Comparison of ENCODE assay signal across 27 mouse cellular contexts in genomic region chr2:148781709-148782108, GRCm38 (mm10). TPM values are rescaled to one million over a fixed set of nuclear protein-coding genes. Genes with fewer than 3 reads are reported as not detected.
DNase-seq lines count a peak whose midpoint lies in the region; ATAC-seq and TF ChIP-seq lines count a peak whose summit lies in the region.
"Had no signal": no experiment of that assay in that cellular context is flagged by ENCODE, and none has a peak within 500 bp of the region (broad histone marks: within the 10 kb centered on the region; RNA-seq: fewer than 3 reads in every experiment).

TSS of gene 8030411F24Rik (plus strand) at chr2:148782009.

- 10% methylated on average over 1 of the region's 1 CpGs for WGBS in midbrain, embryonic 12.5 days
- 14% methylated on average over 1 of the region's 1 CpGs for WGBS in midbrain, embryonic 15.5 days
- 40% methylated on average over 1 of the region's 1 CpGs for WGBS in neural tube, embryonic 15.5 days

- H3K9me3 ChIP-seq in midbrain, embryonic 12.5 days = no peaks in the 10 kb centered on the region
- H3K9me3 ChIP-seq in midbrain, embryonic 15.5 days = no peaks in the 10 kb centered on the region
- no peaks in the 10 kb centered on the region for H3K9me3 ChIP-seq in neural tube, embryonic 15.5 days (replicated peaks)
- H3K9me3 ChIP-seq: embryonic facial prominence, embryonic 13.5 days; embryonic facial prominence, embryonic 15.5 days; forebrain, embryonic 10.5 days; forebrain, embryonic 12.5 days had no signal

- no peak within 1 kb of the TSS for H3K4me2 ChIP-seq in midbrain, embryonic 12.5 days (replicated peaks)
- H3K4me2 ChIP-seq in midbrain, embryonic 15.5 days = no peak within 1 kb of the TSS
- H3K4me2 ChIP-seq in neural tube, embryonic 15.5 days = no peak within 1 kb of the TSS
- H3K4me2 ChIP-seq: embryonic facial prominence, embryonic 13.5 days; embryonic facial prominence, embryonic 15.5 days; forebrain, embryonic 12.5 days had no signal

- TF ChIP-seq POLR2A in testis, adult 2 months (IDR thresholded peaks at IDR 0.05; ENCODE audit: control insufficient read depth, low read depth, low read length) = no peak

- DNase-seq in testis, postnatal 10 days (ENCODE audit: low spot score) = no peak
- peak; percentile 12 for DNase-seq in ZHBTc4 (ENCODE audit: low read depth, low spot score)
- no peak for DNase-seq in urinary bladder, postnatal 36 days (ENCODE audit: low spot score in 2 of 2)
- DNase-seq: adrenal gland, adult 2 months; adrenal gland, postnatal 10 days; adrenal gland, postnatal 25 days; cerebellum, adult 11 months; cerebellum, adult 18-20 months; cerebellum, adult 8-10 months; cerebellum, adult 9-11 months; cerebellum, postnatal 14 days; cerebellum, postnatal 36 days; embryo, embryonic 11 days had no signal

- no peaks in the 10 kb centered on the region for H3K27me3 ChIP-seq in midbrain, embryonic 12.5 days
- H3K27me3 ChIP-seq in midbrain, embryonic 15.5 days (replicated peaks) = no peaks in the 10 kb centered on the region
- H3K27me3 ChIP-seq in testis, adult 2 months (ENCODE audit: control insufficient read depth, insufficient read depth, low read length) = no peaks in the 10 kb centered on the region
- H3K27me3 ChIP-seq in neural tube, embryonic 15.5 days (replicated peaks) = no peaks in the 10 kb centered on the region
- H3K27me3 ChIP-seq: embryonic facial prominence, embryonic 13.5 days; embryonic facial prominence, embryonic 15.5 days; forebrain, embryonic 12.5 days had no signal

- no peak for TF ChIP-seq CTCF in testis, adult 2 months (IDR thresholded peaks at IDR 0.05; ENCODE audit: control insufficient read depth, insufficient read depth, insufficient replicate concordance, low read depth, low read length)

- no peaks in the 10 kb centered on the region for H3K4me1 ChIP-seq in midbrain, embryonic 12.5 days
- H3K4me1 ChIP-seq in midbrain, embryonic 15.5 days = no peaks in the 10 kb centered on the region
- H3K4me1 ChIP-seq in testis, adult 2 months (ENCODE audit: control insufficient read depth, insufficient read depth, low read length) = no peaks in the 10 kb centered on the region
- no peaks in the 10 kb centered on the region for H3K4me1 ChIP-seq in neural tube, embryonic 15.5 days
- H3K4me1 ChIP-seq: embryonic facial prominence, embryonic 13.5 days; embryonic facial prominence, embryonic 15.5 days; forebrain, embryonic 10.5 days; forebrain, embryonic 12.5 days had no signal

- no peaks in the 10 kb centered on the region for H3K36me3 ChIP-seq in midbrain, embryonic 12.5 days
- no peaks in the 10 kb centered on the region for H3K36me3 ChIP-seq in midbrain, embryonic 15.5 days (replicated peaks)
- no peaks in the 10 kb centered on the region for H3K36me3 ChIP-seq in testis, adult 2 months (ENCODE audit: control insufficient read depth, insufficient read depth, low read length)
- H3K36me3 ChIP-seq in neural tube, embryonic 15.5 days = no peaks in the 10 kb centered on the region
- H3K36me3 ChIP-seq: embryonic facial prominence, embryonic 13.5 days; embryonic facial prominence, embryonic 15.5 days; forebrain, embryonic 10.5 days; forebrain, embryonic 12.5 days had no signal

- H3K27ac ChIP-seq in midbrain, embryonic 12.5 days (replicated peaks) = no peak within 1 kb of the TSS
- H3K27ac ChIP-seq in midbrain, embryonic 15.5 days = no peak within 1 kb of the TSS
- no peak within 1 kb of the TSS; the same call in 1 of the 2 replicates for H3K27ac ChIP-seq in testis, adult 2 months (ENCODE audit: control insufficient read depth, insufficient read depth, low read depth, low read length)
- H3K27ac ChIP-seq in neural tube, embryonic 15.5 days (replicated peaks) = no peak within 1 kb of the TSS
- H3K27ac ChIP-seq: embryonic facial prominence, embryonic 13.5 days; embryonic facial prominence, embryonic 15.5 days; forebrain, embryonic 10.5 days; forebrain, embryonic 12.5 days had no signal

- H3K4me3 ChIP-seq in midbrain, embryonic 12.5 days = no peak within 1 kb of the TSS
- H3K4me3 ChIP-seq in midbrain, embryonic 15.5 days = no peak within 1 kb of the TSS
- H3K4me3 ChIP-seq in testis, adult 2 months (ENCODE audit: control insufficient read depth, low read depth, low read length) = no peak within 1 kb of the TSS
- H3K4me3 ChIP-seq in neural tube, embryonic 15.5 days (replicated peaks) = no peak within 1 kb of the TSS
- H3K4me3 ChIP-seq: embryonic facial prominence, embryonic 13.5 days; embryonic facial prominence, embryonic 15.5 days; erythroblast, embryonic 14.5 days; forebrain, embryonic 10.5 days; forebrain, embryonic 12.5 days had no signal

- H3K9ac ChIP-seq in midbrain, embryonic 12.5 days (replicated peaks) = no peak within 1 kb of the TSS
- no peak within 1 kb of the TSS for H3K9ac ChIP-seq in midbrain, embryonic 15.5 days
- H3K9ac ChIP-seq in neural tube, embryonic 15.5 days (replicated peaks) = no peak within 1 kb of the TSS
- H3K9ac ChIP-seq: embryonic facial prominence, embryonic 13.5 days; embryonic facial prominence, embryonic 15.5 days; forebrain, embryonic 12.5 days had no signal

- 0 out of 2 replicates have a peak, but pooled peaks have one; percentile 23 for ATAC-seq in midbrain, embryonic 12.5 days (ENCODE audit: low FRiP score, low read depth)
- ATAC-seq in midbrain, embryonic 15.5 days (replicated peaks) = no peak
- ATAC-seq in neural tube, embryonic 15.5 days (ENCODE audit: low FRiP score) = no peak
- ATAC-seq: forebrain, embryonic 14.5 days; forebrain, embryonic 16.5 days had no signal

RNA-seq across cellular contexts. Expression of gene 8030411F24Rik, which starts in this region (rescaled TPM):
- polyA plus RNA-seq in midbrain, embryonic 12.5 days (2016; fragmentation: Nextera tagmentation; extraction: Ambion mirVana) = not detected in 2 replicates
- polyA plus RNA-seq in midbrain, embryonic 15.5 days (2015; fragmentation: Nextera tagmentation; extraction: Ambion mirVana) = not detected in 2 replicates
- 15.4 and 23.7 TPM in 2 replicates for polyA plus RNA-seq in testis, adult 2 months (2012; rRNA removed)
- polyA plus RNA-seq in neural tube, embryonic 15.5 days (2015; fragmentation: Nextera tagmentation; extraction: Ambion mirVana) = not detected in 2 replicates
- polyA plus RNA-seq: adrenal gland, adult 2 months; brain, embryonic 14.5 days; C2C12; embryonic facial prominence, embryonic 11.5 days; embryonic facial prominence, embryonic 13.5 days; erythroblast, embryonic 14.5 days; forebrain, embryonic 10.5 days; forebrain, embryonic 12.5 days; forebrain, embryonic 14.5 days; forebrain, embryonic 16.5 days had no signal

Comparison
In these comparisons a context has a peak if more than half of its experiments do, and no peak if none do; other contexts are left out.
1. RNA of gene 8030411F24Rik (polyA plus RNA-seq): 15.4 to 23.7 TPM in testis, adult 2 months; not detected in midbrain, embryonic 12.5 days, not detected in midbrain, embryonic 15.5 days and not detected in neural tube, embryonic 15.5 days; every median in the first group is over 10 times any median in the second.
2. Peak in ATAC-seq in midbrain, embryonic 12.5 days; RNA of the gene not detected or under 1 TPM.